Mouse (Mus musculus): ENCODE measurements around the gene Bpifa5.

GRCm38 (mm10) chr2:154211121-154211520, 48.7 kb downstream of the Bpifa5 start:
- no peak for TF ChIP-seq EP300 (IDR thresholded peaks at IDR 0.05; ENCODE audit: low read depth)
- no peak for TF ChIP-seq CTCF (IDR thresholded peaks at IDR 0.05; ENCODE audit: low read depth)
